Mouse (Mus musculus): ENCODE measurements at regions not wholly inside any gene's neighbourhood (a gene's known extent, or its start where the extent isn't known, plus 50 kb on each side); places are given as distances from the start of the nearest gene placed in this dataset.
"Not testable (repeated sequence)": the region's sequence is repeated elsewhere in the genome, so short reads cannot be mapped to it uniquely, and the experiment has no call there.

- DNase-seq (ENCODE audit: low read depth, low spot score): no peak
Measured at GRCm38 (mm10) chr13:103622324-103622723, 152.1 kb downstream of the Srek1 start.

- DNase-seq (ENCODE audit: low read depth, low spot score): not testable (repeated sequence)
Measured at GRCm38 (mm10) chr13:103620958-103621357, 153.4 kb downstream of the Srek1 start.

DNA sequence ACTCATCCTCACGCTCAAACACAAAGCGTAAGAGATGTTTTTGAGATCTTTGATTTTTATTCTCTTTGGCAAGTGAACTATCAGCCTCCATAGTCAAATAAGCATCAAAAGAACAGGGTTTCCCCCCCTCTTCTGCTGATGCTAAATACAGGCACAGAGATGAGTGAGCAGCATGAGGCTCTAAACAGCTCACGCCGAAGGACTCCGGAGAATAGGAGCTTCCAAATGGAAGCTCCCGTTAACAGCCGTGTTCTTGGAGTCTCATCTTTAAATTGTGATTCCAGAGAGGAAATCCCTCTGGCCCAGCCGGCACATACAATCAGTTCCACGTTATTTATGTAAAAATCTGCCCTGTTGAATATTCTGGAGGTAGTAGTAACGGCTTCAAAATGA, 161.1 kb downstream of the Srek1 start:
- no peak for DNase-seq (ENCODE audit: low read depth, low spot score)

- peak; percentile 9 for DNase-seq (ENCODE audit: low read depth, low spot score)
Measured at GRCm38 (mm10) chr13:103612720-103613332, 161.6 kb downstream of the Srek1 start.

DNA sequence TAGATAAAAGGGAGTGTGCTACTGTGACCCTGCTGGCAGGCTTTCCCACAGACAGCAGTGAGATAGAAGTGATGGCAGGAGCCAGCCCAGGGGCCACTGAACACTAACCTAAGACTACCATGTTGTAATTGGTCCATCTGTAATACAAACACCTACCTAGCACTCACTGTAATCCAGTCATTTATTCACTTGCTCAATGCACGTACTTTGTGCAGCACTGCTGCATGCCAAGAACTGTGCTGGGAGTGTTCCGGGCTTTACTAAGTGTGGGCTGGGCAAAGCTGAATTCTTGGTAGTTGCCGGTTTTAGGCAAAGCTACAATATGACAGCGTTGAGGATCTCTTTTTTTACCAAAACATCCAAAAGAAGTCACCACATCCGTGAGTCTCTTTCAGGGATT, 172.1 kb downstream of the Srek1 start:
- no peak for DNase-seq (ENCODE audit: low read depth, low spot score)

GRCm38 (mm10) chr13:103592371-103592770, 182.0 kb downstream of the Srek1 start:
- DNase-seq (ENCODE audit: low read depth, low spot score): no peak

DNA sequence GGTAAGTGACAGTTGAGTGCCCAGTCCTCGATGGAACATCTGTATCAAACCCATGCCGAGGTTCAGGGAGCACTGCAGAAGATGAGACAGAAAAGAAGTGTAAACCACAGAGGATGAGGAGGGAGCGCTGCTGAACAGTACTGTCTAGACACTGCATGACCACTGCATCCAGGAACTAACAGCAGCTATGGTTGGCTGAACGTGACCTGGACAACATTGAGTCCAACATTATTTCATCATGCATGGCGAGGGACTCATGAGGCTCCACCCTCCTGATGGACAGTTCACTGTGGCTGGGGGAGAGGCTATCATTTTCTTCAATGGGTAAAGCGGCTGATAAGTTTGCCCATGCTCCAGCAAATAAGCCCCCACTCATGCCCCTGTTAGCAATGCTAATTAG, 182.5 kb downstream of the Srek1 start:
- no peak for DNase-seq (ENCODE audit: low read depth, low spot score)

DNA sequence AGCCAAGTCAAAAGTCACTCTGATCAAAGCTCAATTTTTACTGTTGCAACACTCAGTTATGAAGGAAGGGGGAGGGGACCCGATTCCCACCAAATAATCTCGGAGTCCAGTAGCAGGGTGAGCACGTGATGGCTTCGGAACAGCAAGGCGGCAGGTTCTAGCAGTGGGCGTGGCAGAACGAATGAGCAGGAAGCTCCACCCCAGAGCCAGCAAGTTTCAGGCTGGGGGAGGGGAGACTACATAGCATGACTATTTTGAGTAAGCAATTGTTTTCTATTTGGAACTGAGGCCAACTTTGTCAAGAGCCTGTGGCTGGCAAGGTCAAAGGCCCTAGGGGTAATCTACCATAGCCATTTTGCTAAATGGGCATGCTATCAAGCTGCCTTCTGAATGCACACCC, 183.0 kb downstream of the Srek1 start:
- DNase-seq (ENCODE audit: low read depth, low spot score): not testable (repeated sequence)

GRCm38 (mm10) chr13:103589646-103590045, 184.8 kb downstream of the Srek1 start:
- DNase-seq (ENCODE audit: low read depth, low spot score): no peak

- DNase-seq (ENCODE audit: low read depth, low spot score): no peak
Measured at GRCm38 (mm10) chr13:103576856-103577255, 197.6 kb downstream of the Srek1 start.

DNA sequence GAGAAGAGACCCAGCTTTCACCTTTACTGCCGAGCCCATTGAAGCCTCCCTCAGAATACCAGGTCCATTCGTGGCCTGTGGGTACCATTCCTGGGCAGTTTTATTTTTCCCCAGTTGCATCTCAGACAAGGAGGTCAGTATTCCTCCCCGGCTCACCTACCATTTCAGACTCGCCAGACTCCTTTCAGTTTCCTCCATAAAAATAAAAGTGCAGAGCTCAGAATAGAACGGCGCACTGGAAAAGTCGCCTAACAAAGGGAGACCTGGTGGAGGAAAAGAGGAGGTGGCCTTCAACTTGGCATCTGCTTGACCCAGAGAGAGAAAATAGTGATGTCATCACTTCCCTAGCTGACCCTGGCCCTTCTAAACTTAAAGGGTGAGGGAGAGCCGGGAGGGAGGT, 209.7 kb downstream of the Srek1 start:
- DNase-seq (ENCODE audit: low read depth, low spot score): no peak

- no peak for DNase-seq (ENCODE audit: low read depth, low spot score)
Measured at GRCm38 (mm10) chr13:103561795-103562705, 212.4 kb downstream of the Srek1 start.

GRCm38 (mm10) chr13:103558915-103559314, 215.5 kb downstream of the Srek1 start:
- DNase-seq (ENCODE audit: low read depth, low spot score): no peak

GRCm38 (mm10) chr13:103539577-103539976, 205.3 kb upstream of the Mast4 start:
- DNase-seq (ENCODE audit: low read depth, low spot score): no peak

GRCm38 (mm10) chr13:103513825-103514224, 179.5 kb upstream of the Mast4 start:
- DNase-seq (ENCODE audit: low read depth, low spot score): no peak

DNA sequence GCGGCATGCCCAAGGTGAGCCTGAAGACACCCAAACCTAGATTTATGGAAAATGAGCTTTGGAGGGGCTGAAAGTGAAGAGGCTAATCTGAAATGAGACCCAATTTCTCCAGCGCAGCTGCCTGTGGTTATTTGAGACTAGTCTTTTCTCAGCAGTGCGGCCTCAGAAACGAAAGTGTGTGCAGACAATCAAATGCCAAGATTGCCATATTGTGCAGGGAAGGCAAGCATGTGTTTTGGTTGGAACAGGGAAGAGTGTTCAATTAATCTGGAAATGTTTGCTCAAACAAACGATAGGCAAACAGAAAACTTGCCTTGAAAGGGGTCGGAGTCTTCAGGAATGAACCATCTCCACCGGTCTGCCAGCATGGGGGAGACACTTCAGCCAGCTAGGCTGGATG, 178.2 kb upstream of the Mast4 start:
- DNase-seq (ENCODE audit: low read depth, low spot score): no peak

DNA sequence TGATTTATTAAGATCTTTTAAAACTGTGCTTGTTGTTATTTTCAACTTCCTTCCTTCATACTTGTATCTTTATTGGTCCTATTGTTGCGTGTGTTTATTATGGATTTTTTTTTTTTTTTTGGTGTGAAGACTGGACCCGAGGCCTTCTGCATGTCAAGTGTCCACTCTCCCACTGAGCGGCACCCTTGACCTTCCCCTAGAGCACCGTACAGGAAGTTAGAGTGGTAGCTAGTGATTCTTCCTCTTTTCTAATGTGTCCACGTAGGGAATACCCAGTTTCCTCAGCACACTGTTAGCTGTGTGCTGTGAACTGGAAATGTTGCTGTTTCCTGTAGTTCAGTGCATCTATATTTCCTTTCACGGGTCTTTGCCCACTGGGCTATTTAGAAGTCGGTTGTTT, 170.7 kb upstream of the Mast4 start:
- DNase-seq (ENCODE audit: low read depth, low spot score): no peak

- DNase-seq (ENCODE audit: low read depth, low spot score): no peak
Measured at GRCm38 (mm10) chr13:103499376-103499775, 165.1 kb upstream of the Mast4 start.

DNA sequence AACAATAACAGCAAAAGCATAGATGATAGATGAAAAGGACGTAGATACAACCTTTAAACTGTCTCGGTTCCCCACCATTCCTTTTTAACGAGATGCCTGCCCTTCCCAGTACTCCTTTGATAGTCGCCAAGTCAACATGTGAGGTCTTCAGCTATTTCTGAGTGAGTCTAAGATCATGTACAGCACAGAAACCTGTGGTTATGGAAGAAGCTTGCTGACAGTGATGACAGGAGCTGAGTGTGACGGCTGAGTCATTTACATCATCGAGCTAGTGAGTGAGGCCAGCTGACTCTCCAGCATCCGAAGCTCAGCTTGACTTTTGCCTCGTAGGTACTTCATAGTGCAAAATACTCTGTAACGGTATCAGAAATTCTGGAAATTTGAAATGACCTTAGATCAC, 160.1 kb upstream of the Mast4 start:
- DNase-seq (ENCODE audit: low read depth, low spot score): no peak

- DNase-seq (ENCODE audit: low read depth, low spot score): no peak
Measured at GRCm38 (mm10) chr13:103493567-103493966, 159.3 kb upstream of the Mast4 start.

DNA sequence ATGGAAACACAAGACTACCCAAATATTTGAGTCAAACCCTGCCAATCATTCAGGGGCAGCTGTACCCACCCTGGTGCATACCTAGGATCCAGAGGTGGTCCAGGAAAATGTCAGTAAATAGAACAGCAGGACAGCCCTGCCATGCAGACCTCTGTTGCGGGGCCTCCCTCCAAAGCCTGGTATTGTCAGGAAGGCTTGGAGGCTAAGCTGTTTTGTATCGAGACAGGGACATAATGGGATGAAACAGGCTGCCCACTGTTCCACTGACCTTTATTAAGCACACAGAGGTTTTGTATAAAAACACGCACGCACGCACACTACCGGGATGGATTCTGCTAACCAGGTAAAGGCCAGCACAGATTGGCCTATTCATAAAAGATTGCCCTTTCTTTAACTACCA, 155.8 kb upstream of the Mast4 start:
- DNase-seq (ENCODE audit: low read depth, low spot score): no peak

GRCm38 (mm10) chr13:103484092-103484491, 149.8 kb upstream of the Mast4 start:
- DNase-seq (ENCODE audit: low read depth, low spot score): no peak

DNA sequence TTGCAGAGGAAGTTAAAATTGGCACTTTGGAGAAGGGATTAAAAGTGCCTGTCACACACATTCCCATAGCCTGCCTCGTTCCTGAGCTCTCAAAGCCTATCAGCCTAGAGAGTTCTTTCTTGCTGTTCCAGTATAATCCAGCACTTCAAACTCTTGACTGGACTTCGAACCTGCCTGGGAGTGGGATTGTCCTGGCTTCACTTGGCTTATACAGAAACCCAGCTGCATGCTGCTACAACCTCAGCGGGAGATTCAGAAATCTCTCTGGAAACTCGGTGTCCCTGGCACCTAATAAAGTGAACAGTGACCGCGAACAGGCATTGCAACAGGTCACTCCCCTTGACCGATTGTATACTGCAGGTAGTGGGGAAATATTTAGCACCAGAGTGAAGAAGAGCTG, 149.1 kb upstream of the Mast4 start:
- no peak for DNase-seq (ENCODE audit: low read depth, low spot score)
